Mouse (Mus musculus) liver, postnatal 0 days (tissue): ENCODE measurements around the gene Mad1l1. TPM values are rescaled to one million over a fixed set of nuclear protein-coding genes. Genes with fewer than 3 reads are reported as not detected.

Experiments
- ATAC-seq: fragments of 200-750 bp; cut with Nextera tagmentation; 2 replicates; pipeline ENCODE4 v1.8.0; 2017; ENCODE audit warnings: mild to moderate bottlenecking, moderate library complexity
- DNase-seq: peaks from one replicate; pipeline ENCODE4 v3.0.0-alpha.2; 2016
- H3K27ac ChIP-seq: fragments of 300-500 bp; sonication (generic); 2 replicates; pipeline ENCODE4 v1.5.1; 2014; ENCODE audit warnings: antibody characterized with exemption, moderate library complexity, mild to moderate bottlenecking, low read depth
- H3K27me3 ChIP-seq: fragments of 300-500 bp; sonication (generic); 2 replicates; pipeline ENCODE4 v1.6.1; 2014; ENCODE audit warnings: low read length, control low read depth, mixed read lengths; ENCODE audit not compliant: insufficient read depth
- H3K36me3 ChIP-seq: fragments of 300-500 bp; sonication (generic); replicated peaks from 2 replicates; pipeline ENCODE4 v1.6.1; 2014; ENCODE audit warnings: mild to moderate bottlenecking, control low read depth, low read length, moderate library complexity, mixed read lengths; ENCODE audit not compliant: insufficient read depth
- H3K4me1 ChIP-seq: fragments of 300-500 bp; sonication (generic); 2 replicates; pipeline ENCODE4 v1.6.1; 2014; ENCODE audit warnings: antibody characterized with exemption, mild to moderate bottlenecking, control low read depth; ENCODE audit not compliant: insufficient read depth
- H3K4me2 ChIP-seq: fragments of 300-500 bp; sonication (generic); 2 replicates; pipeline ENCODE4 v1.6.1; 2014; ENCODE audit warnings: low read depth, mild to moderate bottlenecking, low read length, moderate library complexity, mixed read lengths
- H3K4me3 ChIP-seq: fragments of 300-500 bp; sonication (generic); 2 replicates; pipeline ENCODE4 v1.5.1; 2014; ENCODE audit warnings: low read depth, low read length
- H3K9ac ChIP-seq: fragments of 300-500 bp; sonication (generic); replicated peaks from 2 replicates; pipeline ENCODE4 v1.6.1; 2014; ENCODE audit warnings: mild to moderate bottlenecking, moderate library complexity
- H3K9me3 ChIP-seq: fragments of 300-500 bp; sonication (generic); 2 replicates; pipeline ENCODE4 v1.6.1; 2016; ENCODE audit warnings: mild to moderate bottlenecking, control low read depth, low read length, mixed read lengths
- CTCF ChIP-seq: sonication (generic); IDR thresholded peaks from 2 replicates; pipeline ENCODE4 v1.5.1; 2016; ENCODE audit warnings: antibody characterized with exemption, low read depth
- EP300 ChIP-seq: IDR thresholded peaks from 2 replicates; pipeline ENCODE4 v1.6.1; 2016; ENCODE audit warnings: antibody characterized with exemption, low read depth, mild to moderate bottlenecking
- WGBS: fragments of 180-500 bp; shearing (Covaris S2); extraction: QIAGEN DNeasy Blood & Tissue Kit; methylation state at CpG from one replicate; pipeline ENCODE4 v1.1.7; 2014; ENCODE audit not compliant: insufficient replicate concordance; 5-methylcytosine and 5-hydroxymethylcytosine counted together
- polyA plus RNA-seq: library from polyadenylated mRNA; unstranded; fragments of >200 nt; fragmentation: Nextera tagmentation; extraction: Ambion mirVana; gene quantifications from 2 replicates; pipeline ENCODE4 v1.2.1, GENCODE M21; 2015

Mad1l1 gene
- polyA plus RNA-seq, 1 experiment from 2014 or later = 17.0 TPM

DNA sequence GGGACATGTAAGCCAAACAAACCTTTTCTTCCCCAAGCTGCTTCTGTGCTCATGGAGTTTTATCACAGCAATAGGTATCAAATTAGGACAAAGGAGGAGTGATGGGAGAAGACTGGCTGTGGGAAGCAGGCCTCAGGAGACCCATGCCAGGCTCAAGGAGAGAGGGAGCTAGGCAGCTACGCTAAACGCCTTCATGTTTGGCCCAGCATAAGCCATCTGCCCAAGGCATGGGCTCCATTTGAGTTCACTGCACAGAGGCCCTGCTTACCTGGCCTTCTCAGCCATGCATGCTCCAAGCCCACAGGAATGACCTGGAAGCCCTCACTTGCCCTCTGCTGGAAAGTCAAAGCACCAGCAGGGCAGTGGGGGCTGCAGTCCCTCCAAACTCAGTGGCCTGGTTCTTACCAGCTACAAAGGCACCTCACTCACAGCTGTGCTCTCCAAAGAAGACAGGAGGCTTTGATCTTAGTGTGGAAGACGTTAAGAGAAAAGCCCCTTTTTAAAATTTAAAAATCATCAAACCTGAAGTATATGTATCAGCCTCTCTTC is 206.8 kb downstream of the Mad1l1 start:
- WGBS = 82% methylated on average over 3 of the region's 3 CpGs
- Histone ChIP-seq H3K27ac (peak overlapping the region; percentile 91), H3K27me3 (no peaks in the 10 kb centered on the region), H3K36me3 (peaks cover 23% of the 10 kb centered on the region), H3K4me2 (no peak overlapping the region), H3K9ac (no peak overlapping the region; the same call in 1 of the 2 replicates), H3K9me3 (no peaks in the 10 kb centered on the region), H3K4me1 (peaks cover 47% of the 10 kb centered on the region), H3K4me3 (no peak overlapping the region)
- TF ChIP-seq CTCF (peak; percentile 24; the same call in 1 of the 2 replicates), EP300 (no peak)
- DNase-seq (no peak), ATAC-seq (no peak)

DNA sequence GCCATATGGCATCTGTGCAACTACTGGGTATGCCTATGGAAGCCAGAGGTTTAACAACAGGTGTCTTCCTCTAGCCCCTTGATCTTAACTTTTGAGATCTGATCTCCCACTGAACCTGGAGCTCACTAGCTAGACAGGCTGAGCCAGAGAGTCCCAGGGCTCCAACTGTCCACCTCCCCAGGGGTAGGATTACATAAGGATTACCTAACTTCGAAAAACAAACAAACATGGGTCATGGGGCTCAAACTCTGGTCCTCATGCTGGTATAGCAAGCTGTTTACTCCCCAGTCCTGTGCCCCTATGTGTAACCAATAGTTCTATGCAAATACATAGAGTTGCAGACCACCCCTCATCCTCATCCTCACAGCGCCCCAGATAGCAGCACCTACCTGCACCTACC is 208.1 kb downstream of the Mad1l1 start:
- Histone ChIP-seq H3K36me3 (peaks cover 23% of the 10 kb centered on the region), H3K4me2 (no peak overlapping the region), H3K4me1 (peaks cover 38% of the 10 kb centered on the region), H3K27ac (peak overlapping the region; percentile 87), H3K9me3 (no peaks in the 10 kb centered on the region), H3K9ac (peak overlapping the region; percentile 34; the same call in 1 of the 2 replicates), H3K27me3 (no peaks in the 10 kb centered on the region), H3K4me3 (no peak overlapping the region)
- peak; percentile 61 for TF ChIP-seq EP300
- TF ChIP-seq CTCF = no peak
- peak; percentile 65 for ATAC-seq
- WGBS = 75% methylated on average over 2 of the region's 2 CpGs
- DNase-seq = no peak

DNA sequence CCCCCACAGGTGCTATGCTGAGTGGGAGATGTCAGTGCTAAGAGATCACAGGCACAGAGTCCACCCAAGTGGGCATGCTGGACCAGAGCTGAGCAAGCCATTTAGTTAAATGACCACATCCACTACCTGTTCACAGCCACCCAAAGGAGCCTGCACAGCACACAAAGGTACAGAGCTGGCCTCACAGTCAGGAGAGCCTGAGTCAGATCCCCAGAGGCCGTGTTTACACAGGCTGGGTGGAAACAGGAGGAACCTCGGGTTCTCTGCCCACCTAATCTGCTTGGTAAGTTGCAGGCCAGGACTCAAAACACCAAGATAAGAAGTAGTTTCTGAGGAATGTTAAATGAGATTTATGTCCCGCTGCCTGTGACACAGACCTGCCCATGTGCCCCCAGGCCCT is 211.3 kb downstream of the Mad1l1 start:
- WGBS = 38% methylated on average over 3 of the region's 3 CpGs
- TF ChIP-seq EP300 (no peak), CTCF (no peak)
- no peak overlapping the region for H3K4me2 ChIP-seq
- H3K27ac ChIP-seq = peak overlapping the region; percentile 34
- no peak overlapping the region for H3K9ac ChIP-seq
- peaks cover 23% of the 10 kb centered on the region for H3K4me1 ChIP-seq
- ATAC-seq = peak; percentile 38; the same call in 1 of the 2 replicates
- H3K9me3 ChIP-seq = no peaks in the 10 kb centered on the region
- H3K27me3 ChIP-seq = no peaks in the 10 kb centered on the region
- no peak for DNase-seq
- H3K36me3 ChIP-seq = peaks cover 25% of the 10 kb centered on the region
- H3K4me3 ChIP-seq = no peak overlapping the region

DNA sequence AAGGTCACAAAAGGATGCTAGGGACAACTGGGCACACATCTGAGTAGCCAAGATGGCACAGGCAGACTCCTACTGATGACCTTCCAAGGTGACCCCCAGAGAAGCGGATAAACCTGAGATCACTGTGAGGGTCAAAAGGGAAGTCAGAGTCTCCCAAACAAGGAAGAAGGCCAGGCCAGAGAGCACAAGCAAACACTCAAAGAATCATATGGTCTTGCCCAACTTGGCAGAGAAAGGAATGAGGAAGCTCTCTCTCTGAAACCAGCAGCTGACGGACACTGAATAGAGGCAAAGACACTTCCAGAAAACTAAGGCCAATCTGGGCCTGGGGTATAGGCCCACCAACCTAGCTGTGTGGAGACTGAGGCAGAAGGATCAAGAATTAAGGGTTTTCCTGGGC is 213.4 kb downstream of the Mad1l1 start:
- WGBS = 73% methylated on average over 2 of the region's 2 CpGs
- no peak for TF ChIP-seq CTCF
- no peak for TF ChIP-seq EP300
- H3K9me3 ChIP-seq = no peaks in the 10 kb centered on the region
- DNase-seq = no peak
- H3K27me3 ChIP-seq = no peaks in the 10 kb centered on the region
- no peak overlapping the region for H3K4me3 ChIP-seq
- peaks cover 16% of the 10 kb centered on the region for H3K36me3 ChIP-seq
- H3K4me2 ChIP-seq = no peak overlapping the region
- peaks cover 14% of the 10 kb centered on the region for H3K4me1 ChIP-seq
- 0 out of 2 replicates have a peak, but pooled peaks have one; percentile 9 for ATAC-seq
- no peak overlapping the region for H3K27ac ChIP-seq
- H3K9ac ChIP-seq = no peak overlapping the region

DNA sequence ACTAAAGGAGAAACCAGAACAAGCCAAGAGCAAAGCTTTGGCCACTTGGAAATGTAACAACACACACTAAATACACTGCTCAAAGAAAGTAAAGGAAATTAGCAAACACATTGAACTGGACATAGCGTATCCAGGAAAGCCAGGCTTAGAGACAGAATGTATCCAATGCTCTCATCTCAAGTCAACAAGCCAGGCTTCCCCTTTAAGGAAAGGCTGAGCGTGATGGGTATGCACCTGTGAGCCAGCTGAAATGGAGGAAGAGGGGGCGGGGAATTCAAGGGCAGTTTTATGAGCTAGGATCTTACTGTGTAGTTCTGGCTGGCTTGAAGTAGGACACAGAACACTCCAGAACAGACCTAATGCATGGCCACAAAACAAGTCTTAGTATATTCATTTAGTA is 215.3 kb downstream of the Mad1l1 start:
- TF ChIP-seq EP300 (no peak), CTCF (no peak)
- Histone ChIP-seq H3K27me3 (no peaks in the 10 kb centered on the region), H3K9ac (no peak overlapping the region), H3K4me3 (no peak overlapping the region), H3K4me1 (peaks cover 9% of the 10 kb centered on the region; the same call in 1 of the 2 replicates), H3K36me3 (peaks cover 12% of the 10 kb centered on the region), H3K4me2 (no peak overlapping the region), H3K27ac (no peak overlapping the region), H3K9me3 (no peaks in the 10 kb centered on the region)
- WGBS = 86% methylated on average over 3 of the region's 3 CpGs
- ATAC-seq (no peak), DNase-seq (no peak)

DNA sequence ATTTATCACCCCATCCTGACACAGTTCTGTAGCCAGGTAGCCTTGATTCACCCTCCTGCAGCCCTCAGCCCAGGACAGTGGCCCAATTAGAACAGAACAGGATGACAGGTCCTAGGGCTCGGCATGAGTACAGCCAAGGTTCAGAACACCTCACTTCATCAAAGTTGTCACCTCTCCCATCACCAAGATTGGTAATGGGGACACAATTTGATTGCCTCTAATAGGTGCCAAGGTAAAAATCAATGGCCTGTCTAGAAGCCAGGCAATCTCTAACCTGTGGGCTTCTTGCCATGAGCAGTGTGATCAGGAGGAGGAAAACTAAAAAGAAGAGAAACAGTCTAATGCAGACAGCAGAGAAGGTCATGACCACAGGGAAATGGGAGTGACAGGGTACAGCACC is 216.5 kb downstream of the Mad1l1 start:
- no peak overlapping the region for H3K4me3 ChIP-seq

More for the DNA sequence above, 216.5 kb downstream of the Mad1l1 start:
- TF ChIP-seq EP300 (no peak), CTCF (no peak)
- H3K27ac ChIP-seq = no peak overlapping the region
- no peak overlapping the region for H3K9ac ChIP-seq
- no peaks in the 10 kb centered on the region for H3K27me3 ChIP-seq
- WGBS = 88% methylated on average over 1 of the region's 1 CpGs
- no peak for ATAC-seq
- H3K9me3 ChIP-seq = no peaks in the 10 kb centered on the region
- no peak for DNase-seq
- H3K4me1 ChIP-seq = peaks cover 7% of the 10 kb centered on the region; the same call in 1 of the 2 replicates
- H3K36me3 ChIP-seq = peaks cover 17% of the 10 kb centered on the region
- H3K4me2 ChIP-seq = no peak overlapping the region
